Mouse (Mus musculus): ENCODE measurements around the gene Tbc1d9b.
"Not testable (repeated sequence)": the region's sequence is repeated elsewhere in the genome, so short reads cannot be mapped to it uniquely, and the experiment has no call there.

Gene Tbc1d9b

DNA sequence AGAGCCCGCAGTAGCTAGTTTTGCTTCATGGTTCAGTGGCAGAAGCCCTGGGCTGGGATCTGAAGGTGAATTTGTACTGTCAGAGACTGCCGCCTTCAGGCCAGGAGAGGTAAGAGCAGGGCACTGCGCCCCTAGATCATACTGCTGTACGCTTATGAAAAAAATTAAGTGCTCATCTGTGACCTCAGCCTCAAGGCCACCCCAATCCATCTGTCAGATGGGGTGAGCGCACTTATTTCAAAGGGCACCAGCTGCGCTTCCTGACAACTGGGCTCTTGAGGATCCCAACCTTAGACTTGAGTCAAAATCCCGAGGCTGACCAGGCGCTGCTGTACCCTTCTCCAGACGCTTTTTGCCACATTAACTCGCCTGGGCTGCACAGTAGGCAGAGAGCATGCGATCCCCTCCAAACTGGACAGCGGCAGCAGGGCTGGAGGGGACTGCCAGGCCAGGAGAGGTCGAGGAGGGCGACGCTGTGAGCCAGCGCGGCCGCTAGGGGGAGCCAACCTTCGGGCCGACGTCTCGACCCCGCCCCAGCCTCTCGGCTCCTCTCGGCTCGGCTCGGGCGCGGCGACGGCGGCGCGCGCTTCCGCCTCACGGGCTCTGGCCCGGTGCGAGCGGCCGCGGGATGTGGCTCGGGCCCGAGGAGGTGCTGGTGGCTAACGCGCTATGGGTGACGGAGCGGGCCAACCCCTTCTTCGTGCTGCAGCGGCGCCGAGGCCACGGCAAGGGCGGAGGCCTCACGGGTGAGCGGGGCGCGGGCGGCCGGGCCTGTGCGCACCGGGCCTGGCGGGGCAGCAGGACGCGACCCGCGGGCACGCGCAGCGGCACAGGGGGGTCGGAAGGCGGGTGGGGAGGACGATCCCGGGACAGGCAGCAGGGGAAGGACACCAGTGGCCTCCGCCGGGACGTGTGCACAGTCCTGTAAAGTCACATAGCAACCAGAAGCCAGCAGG lies at the start of gene Tbc1d9b:
Gene Tbc1d9b, plus strand, starts transcription at position 586 of the 956 bp plus-strand sequence.
- in situ Hi-C loops (cut with MboI): no loop called here

DNA sequence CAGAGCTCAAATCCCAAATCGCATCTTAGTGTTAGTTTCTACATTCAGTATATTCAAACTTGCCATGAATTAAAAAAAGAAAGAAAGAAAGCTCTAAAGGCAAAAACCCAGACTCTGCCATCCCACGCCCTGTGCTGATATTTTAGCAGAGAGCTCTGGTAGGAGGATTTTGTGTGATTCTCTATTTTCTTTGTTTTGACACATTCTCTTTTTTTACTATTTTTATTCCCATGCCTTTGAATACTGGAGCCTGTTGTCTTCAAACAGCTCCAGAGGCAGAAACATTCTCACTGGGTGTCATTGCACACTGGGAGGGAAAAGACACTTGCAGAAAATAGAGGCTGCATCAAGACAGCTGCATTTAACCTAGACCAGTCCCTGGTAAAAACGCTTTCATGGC lies 45.0 kb upstream of the Tbc1d9b start:
- in situ Hi-C loops (cut with MboI): no loop called here

DNA sequence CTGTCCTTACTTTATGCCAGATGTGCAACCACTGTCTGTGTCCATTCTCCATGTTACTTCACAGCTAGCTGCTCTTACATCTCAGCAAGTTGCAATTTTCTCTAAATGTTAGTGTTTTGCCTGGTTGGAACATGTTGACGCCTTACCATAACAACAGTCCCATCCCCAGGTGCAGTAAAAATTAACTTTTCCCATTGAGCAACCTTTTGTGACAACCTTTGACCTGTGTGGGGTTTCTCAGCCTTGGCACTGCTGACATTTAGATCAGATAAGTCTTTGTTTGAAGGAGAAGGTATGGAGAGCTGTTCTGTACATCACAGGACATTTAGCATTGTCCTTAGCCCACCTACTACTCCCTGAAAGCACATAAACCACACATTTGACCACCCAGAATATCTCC lies 41.4 kb upstream of the Tbc1d9b start:
- in situ Hi-C loops (cut with MboI): no loop called here

DNA sequence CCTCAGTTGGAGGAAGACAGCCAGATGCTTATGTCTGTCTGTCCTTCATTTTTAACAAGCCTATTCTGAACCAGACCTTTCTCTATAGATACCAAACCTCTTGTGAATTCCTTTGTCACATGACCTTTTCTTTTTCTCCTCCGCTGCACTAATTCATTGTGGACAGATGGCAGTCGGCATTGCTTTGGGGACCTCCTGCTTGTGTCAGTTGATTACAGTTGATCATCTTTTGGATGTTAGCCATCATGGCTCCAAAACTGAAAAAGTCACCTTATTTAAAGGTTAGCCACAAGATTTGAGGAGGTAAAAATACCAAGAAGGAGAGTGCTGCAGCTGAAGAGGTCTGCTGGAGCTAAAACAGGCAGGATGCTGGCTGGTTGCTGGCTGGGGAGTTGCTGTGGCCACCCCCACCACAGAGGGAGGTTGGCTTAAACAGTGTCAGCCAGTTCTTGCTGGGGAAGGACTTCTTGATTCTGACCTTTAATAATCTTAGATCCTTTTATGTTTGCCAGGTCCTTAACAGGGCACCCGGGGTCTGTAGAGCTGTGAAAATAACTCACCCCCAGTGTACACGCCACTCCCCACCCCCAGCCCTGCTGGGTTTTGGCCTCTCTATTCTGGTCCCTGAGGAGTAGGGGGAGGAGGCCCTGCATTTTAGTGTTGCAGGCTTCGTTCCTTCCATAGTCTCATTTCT lies 40.1 kb upstream of the Tbc1d9b start:
- in situ Hi-C loops (cut with MboI): no loop called here

DNA sequence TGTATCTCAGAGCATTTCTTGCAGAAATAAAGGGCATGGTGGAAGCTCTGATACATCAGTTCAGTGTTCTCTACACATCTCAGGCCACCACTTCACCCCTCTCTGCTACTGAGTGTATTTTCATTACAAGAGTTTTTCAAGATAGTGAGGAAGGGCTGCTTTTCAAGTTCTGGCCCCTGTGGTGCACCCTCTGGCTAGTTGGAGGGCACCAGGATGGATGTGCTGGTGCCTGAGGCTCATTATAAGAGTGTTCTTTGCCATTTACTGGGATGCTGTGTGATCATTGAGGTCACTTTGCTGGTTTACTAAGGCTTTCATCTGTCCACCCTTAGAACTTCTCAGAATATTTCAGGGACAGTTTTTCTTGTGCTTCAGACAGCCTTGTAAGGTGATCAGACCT lies 39.5 kb upstream of the Tbc1d9b start:
- in situ Hi-C loops (cut with MboI): no loop called here

DNA sequence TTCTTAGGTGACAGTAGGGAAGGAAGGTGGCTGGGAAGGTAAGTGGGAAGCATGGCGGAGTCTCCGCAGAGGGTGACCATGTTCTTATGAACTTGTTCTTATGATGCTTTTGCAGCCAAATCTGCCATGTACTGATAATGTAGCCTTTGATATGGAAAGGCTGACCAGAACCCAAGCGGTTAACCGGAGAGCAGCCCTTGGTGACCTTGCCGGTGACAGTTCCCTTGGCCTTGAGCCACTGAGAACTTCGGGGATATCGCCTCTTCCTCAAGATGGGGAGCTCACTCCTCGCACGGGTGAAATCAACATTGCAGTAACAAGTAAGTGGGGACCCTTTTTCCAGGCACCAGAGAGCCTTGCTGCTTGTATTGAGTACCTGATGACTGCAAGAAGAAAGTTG lies 35.5 kb upstream of the Tbc1d9b start:
- in situ Hi-C loops (cut with MboI): no loop called here

DNA sequence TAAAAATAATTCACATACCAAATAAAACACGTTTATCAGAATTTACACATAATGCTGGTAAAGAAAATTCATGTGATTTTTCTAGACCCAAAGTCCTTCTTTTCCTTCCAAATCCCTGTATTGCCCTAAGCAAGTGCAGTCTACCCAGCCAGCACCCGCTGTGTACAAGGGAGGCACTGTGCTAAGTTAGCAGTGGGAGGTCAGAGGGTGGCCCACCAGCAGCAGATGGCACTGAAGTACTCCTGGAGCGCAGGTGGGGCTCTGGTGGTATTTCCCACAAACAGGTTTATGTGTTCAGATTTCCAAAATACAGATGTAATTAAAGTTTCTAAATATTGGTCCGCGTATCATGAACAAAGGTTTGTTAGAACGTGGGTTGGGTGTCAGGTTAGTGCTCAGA lies 34.1 kb upstream of the Tbc1d9b start:
- in situ Hi-C loops (cut with MboI): no loop called here

DNA sequence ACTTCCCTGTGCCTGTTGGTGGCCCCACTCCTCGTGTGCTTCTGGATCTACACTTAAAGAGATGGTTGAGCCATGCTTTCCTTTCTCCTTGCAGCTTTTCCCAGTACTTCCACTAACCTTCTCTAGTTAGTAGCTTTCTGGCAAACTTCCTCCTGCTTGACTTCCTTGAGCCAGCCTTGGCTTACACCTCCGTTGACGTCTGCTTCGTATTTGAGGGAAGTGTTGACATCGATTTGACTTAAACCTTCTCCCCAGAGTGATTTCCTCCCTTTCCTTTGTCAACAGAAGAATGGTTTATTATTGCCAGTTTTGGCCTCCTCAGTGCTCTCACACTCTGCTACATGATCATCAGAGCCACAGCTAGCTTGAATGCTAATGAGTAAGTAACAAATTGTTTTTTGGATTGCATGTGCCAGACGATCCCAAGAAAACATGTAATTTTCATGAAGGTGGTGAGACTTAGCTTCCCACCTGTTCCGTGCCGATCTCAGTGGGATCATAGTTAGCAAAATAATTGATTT lies 32.2 kb upstream of the Tbc1d9b start:
- in situ Hi-C loops (cut with MboI): no loop called here

DNA sequence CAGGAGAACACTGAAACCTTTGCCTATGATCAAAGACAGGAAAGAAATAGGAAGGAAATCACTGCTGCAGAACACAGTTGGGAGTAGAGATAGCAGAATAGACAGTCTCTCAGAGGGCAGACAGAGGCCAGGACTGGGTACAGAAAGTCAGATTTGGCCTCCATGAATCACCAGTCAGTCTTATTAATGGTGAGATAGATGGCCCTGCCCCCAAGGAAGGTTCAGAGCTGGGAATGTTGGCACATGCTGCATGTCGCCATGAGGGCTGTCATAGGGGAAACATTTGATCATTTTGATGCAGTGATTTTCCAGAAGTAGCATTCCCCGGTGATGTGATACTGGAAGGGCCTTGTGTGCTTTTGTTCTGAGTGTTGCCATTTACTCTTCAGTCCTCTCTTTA lies 31.5 kb upstream of the Tbc1d9b start:
- in situ Hi-C loops (cut with MboI): no loop called here

DNA sequence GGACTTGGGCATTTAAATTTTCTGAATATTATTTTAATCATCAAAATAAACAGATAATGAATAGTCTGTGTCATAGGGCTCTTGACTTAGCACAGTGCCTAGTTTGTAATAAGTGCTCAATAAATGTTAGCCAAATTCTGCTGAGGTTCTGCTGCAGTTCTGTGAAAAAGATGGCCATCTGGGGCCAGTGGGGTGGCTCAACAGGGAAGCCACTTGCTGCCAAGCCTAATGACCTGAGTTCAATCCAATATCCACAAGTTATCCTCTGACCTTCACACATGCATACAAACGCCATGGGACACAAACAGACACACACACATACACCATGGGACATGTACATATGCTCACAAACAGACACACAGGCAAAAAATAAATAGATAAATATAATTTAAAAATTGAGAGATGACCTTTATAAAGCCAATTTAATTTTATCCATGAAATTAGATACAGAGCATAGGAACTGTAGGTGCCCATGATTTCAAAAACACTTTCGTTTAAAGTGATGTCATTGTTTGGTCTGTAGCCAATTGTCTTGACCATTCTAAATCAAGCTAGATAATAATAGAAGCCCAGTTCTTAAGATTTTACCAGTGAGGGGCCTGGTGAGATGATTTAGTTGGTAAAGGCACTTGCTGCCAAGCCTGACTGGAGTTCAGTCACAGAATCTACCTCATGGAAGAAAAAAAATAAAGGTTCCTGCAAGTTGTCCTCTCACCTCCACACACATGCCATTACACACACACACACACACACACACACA lies 30.5 kb upstream of the Tbc1d9b start:
- in situ Hi-C loops (cut with MboI): no loop called here

DNA sequence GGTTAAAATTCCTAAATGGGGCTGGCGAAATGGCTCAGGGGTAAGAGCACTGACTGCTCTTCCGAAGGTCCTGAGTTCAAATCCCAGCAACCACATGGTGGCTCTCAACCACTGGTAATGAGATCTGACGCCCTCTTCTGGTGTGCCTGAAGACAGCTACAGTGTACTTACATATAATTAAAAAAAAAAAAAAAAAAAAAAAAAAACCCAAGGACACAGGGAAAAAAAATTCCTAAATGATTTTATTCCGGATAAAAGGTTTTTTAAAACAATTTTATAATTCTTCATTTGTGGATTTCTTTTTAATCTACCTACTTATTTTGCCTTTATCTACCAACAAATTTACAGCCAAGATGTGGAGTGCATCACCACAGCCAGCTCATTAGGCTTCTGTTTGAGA lies 29.2 kb upstream of the Tbc1d9b start:
- in situ Hi-C loops (cut with MboI): not testable (repeated sequence)

DNA sequence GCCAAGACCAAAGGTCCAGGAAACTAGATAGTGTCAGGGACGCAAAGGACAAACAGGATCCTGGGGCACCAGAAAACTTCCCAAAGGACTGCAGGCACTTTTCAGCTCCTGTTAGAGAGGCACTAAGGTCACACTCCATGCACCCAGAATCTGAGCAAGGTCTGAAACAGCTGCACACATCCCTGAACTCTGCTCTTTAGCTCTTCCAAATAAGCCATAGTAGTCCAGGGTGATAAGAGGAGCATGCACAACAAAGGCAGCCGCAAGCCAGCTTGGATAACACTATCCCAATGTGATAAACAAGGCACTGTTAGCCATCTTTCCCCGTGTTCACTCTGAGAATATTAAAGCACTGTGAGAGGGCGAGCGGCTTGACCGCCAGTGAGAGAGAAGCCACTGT lies 27.2 kb upstream of the Tbc1d9b start:
- in situ Hi-C loops (cut with MboI): no loop called here

DNA sequence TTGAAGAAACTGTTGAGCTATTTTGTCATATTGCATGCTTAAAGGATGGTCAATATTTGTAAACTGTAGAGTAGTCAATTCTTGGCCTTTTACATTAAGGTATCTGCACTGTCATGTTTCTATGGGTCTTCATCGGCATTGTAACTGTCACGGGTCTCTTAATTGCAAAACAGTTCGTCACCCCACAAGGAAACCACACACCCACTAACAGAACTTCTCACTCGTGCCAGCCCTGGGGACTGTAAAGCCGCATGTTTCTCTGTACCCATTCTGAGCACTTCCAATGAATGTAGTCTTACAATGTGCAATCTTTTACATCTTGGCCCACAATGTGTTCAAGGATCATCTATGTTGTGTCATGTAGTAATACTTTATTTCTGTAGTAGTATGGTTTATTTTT lies 26.0 kb upstream of the Tbc1d9b start:
- in situ Hi-C loops (cut with MboI): no loop called here

DNA sequence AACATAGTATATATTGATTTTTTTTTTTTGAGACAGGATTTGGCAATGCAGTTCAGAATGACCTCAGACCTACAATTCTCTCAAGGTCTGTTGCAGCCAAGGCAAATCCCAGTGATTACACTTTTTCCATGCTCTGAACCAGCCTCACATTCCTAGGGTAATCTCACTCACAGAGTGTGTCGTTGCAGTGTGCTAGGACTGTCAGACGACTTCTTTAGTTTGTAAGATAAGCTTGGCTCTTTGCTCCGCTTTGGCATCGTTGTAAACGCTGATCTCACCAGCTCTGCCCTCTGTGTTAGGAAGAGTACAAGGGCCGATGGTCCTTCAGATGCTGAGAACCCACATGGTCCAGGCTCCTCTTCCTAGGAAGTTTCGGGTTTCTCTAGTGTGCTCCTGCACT lies 25.2 kb upstream of the Tbc1d9b start:
- in situ Hi-C loops (cut with MboI): no loop called here

DNA sequence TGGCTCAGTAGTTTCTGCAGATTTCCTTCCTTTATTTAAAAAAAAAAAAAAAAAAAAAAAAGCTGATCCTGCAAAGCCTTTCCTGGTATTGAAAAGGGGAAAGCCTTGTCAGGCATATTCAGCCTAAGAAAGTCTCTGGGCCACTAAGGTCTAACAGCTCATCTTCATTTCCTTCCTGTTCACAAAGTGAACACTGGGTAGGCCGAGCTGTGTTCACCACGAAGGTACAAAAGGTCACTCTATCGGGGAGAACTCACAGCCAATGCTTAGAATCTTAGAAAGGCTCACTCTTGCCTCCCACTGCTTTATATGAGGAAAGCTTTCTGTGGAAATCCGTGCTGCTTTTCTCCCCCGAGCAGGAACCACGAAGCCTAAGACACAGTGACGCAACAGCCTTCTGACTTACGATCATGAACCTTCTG lies 22.4 kb upstream of the Tbc1d9b start:
- in situ Hi-C loops (cut with MboI): no loop called here

DNA sequence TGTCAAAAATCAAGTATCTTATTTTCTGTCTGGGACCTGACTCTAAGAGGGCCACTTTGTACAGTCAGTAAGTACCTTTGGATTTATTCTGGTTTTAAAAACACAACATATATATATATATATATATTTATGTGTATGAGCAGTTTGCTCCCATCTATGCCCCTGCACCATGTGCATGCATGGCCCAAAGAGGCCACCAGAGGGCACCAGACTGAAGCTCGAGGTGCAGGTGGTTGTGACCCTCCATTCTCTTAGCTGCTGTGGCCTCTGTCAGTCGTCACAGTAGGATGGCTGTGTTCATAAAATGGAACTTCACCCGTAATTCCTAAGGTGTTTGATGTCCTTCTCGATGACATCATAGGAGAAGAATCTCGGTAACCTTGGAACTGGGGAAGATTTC lies 16.9 kb upstream of the Tbc1d9b start:
- in situ Hi-C loops (cut with MboI): loop anchor here (10.0 kb wide), 1 partner anchor 130 kb away; no protein-coding TSS in a partner anchor

DNA sequence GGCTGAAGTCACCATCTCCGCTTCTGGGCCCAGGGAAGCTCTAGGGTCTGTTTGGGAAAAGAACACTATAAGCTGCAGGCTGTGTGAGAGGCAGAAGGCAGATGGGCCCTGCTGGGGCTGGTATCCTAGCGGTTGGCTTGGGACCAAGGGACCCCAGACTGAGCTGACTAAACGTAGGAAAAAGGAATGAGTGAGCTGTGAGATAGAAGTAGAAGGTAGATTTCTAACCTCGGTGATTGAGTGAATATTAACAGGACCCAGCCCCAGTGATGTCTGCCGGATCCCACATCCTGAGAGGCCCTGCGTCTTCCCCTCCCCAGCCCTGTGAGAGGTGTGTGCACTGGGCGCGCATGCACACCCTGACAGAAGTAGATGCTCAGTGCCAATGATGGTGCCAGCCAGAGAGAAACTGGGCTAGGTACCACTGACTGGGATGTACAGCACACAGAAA lies 8.5 kb upstream of the Tbc1d9b start:
- in situ Hi-C loops (cut with MboI): no loop called here

DNA sequence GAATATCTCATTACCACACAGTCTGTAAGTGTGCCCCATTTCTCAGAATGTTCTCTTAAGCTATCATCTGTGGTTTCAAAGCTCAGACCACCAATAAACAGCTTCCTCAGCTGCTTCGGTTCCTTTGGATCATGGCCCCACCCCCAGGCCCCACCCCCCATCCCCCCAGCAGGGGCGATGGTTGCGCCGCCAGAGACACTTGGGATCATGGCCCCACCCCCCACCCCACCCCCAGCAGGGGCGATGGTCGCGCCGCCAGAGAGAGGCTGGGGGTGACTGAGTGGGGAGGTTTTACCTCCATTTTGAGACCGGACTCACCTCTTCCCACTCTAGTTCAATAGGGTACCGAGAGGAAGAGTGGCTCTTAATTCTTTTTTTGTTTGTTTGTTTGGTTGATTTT lies 3.4 kb upstream of the Tbc1d9b start:
- in situ Hi-C loops (cut with MboI): no loop called here

DNA sequence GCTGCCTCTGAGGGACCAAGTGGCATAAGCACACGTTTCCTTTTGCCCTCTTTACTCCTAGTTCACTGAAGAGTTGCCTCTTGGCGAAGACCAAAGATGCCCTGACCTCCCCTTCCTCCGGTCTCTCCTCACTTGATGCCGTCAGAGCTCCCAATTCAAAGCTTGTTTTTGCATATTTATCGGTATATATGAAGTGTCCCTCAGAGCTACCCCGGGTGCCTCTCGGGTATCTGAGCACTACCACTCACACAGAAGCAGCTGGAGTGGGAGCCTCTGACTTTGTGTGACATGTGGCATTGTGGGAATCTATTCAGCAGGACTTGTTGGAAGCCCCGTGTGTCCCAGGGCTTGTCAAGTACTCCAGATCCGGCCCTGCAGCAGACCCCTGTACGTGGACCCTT lies 605 bp downstream of the Tbc1d9b start:
- in situ Hi-C loops (cut with MboI): no loop called here

DNA sequence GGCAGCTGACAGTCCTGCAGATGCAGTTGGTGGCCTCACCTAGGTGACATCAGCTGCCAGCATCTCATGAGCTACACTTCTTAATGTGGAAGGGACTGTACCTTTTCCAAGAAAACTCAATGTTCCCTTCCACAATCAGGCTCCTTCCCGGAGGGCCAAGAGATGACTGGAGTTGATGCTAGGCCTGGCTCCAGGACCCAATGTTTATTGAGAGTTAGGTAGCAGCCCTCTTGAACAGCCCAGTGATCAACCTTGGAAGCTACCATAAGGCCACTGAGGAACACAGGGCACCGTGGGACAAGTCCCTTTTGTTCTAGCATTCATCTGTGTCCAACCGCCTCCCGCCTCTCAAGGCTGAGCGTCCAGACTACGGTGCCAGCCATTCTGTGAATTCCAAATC lies 1.1 kb downstream of the Tbc1d9b start:
- in situ Hi-C loops (cut with MboI): no loop called here

DNA sequence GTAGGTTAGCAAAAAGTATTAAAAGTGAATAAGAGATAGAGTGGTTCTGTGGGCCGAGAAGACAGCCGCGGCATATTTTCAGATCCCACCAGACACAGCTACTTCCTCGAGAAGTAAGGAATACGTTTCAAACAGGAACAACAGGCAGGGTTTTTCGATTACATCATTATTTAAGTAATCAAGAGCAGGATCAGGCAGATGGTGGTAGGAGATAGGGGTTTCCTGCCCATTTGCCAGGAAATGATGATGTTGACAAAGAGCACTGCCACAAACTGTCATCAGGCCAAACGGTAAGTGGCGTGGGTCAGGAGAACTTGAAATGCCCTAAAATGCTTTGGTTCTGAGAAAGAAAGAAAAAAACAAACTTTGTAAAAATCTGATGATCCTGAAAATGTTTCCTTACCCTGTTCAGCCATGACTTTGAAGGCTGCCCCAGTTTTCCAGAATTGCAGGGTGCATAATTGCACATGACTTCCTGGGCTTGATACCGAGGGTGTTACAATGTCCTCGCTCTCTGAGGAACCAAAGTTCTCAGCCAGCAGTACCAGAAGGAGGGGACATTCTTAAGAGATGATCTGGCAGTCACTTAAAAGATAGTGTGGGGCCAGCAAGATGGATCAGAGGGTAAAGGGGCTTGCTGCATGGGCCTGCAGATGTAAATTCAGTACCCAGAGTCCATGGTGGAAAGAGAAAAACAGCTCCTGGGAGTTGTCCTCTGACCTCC lies 3.1 kb downstream of the Tbc1d9b start:
- in situ Hi-C loops (cut with MboI): no loop called here

All from mature B cell (primary cell).